Mouse (Mus musculus): ENCODE measurements around the gene Ppp1r12c.

DNA sequence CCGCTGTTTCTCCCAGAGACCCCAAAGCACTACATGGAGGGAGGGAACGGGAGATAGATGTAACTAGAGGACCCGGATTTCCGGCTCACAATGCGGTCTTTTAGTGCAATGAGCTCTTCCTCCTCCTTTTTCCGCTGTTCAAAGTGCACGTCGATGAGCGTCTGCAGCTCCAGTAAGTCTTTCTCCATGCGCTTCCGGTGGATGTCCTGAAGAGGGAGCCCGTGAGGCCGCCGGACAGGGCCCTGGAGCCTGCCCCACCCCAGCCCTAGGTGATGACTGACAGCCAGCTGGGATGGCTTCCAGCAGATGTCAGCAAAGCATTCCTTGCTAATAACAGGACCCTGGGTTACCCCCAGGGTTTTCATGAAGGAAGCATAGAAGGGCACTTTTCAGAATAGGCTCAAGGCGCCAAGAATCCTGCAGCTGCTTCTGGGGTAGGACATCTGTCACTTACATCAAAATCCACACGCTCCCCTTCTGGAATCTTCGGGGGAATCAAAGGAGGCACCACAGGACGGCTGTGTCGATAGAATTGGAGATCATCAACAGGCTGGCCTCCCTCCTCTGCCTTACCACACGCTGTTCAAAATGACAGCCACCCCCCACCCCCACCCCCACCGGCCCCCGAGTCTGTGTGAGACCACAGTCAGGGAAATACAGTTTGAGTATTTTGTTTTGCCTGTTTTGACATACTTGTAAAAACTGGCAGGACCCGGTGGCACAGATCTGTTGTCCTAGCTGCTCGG, 8.6 kb upstream of the Ppp1r12c start:
- TF ChIP-seq CTCF (IDR thresholded peaks at IDR 0.05; ENCODE audit: low read depth) (peak; percentile 91), EP300 (IDR thresholded peaks at IDR 0.05; ENCODE audit: low read depth) (peak; percentile 77; the same call in 1 of the 2 replicates)
